Mouse (Mus musculus): ENCODE data around the gene Bcl2l11. TPM values are rescaled to one million over a fixed set of nuclear protein-coding genes. Genes with fewer than 3 reads are reported as not detected.

The Bcl2l11 gene
- polyA plus RNA-seq (2015; fragmentation: Nextera tagmentation; extraction: Ambion mirVana) = 8.8 and 10.1 TPM in 2 replicates

DNA sequence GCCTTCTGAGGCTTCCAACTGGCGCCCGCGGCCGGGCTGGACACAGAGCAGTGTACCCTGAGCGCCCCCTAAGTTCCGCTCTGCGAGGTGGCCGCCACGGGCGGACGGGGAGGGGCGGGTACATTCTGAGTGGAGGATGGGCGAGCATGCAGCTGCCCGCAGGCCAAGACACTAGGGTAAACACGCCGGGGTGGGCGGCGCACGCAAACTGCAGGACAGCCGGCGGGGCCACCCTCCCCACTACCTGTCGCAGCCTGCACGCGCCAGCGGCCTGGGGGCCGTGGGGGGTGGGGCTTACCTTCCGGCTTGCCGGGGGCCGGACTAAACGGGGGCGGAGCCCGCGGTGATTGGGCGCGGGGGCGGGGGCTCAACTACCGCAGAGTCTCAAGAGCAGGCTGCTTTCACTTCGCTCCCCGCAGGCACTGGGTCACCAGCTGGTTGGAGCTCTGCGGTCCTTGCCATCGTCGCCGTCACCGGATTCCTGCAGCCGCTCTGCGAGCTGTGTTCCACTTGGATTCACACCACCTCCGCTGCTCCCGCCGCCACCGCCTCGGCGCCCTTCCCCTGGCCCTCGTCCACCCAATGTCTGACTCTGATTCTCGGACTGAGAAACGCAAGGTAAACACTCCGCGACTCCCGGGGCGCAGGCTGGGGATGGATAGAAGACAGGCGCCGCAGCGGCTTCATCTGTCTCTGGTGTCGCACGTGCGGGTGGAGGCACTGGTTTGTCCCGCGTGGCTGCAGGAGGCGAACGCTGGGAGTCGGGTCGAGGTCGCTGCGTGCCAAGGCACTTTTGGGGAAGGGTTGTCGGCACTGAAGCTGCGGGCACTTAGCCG lies at the start of gene Bcl2l11:
Bcl2l11 (plus strand) TSS at position 404 of the 836 bp plus-strand sequence.
- H3K4me1 ChIP-seq (replicated peaks; ENCODE audit: control insufficient read depth, insufficient read depth, low read length) = peaks cover 45% of the 10 kb centered on the region

DNA sequence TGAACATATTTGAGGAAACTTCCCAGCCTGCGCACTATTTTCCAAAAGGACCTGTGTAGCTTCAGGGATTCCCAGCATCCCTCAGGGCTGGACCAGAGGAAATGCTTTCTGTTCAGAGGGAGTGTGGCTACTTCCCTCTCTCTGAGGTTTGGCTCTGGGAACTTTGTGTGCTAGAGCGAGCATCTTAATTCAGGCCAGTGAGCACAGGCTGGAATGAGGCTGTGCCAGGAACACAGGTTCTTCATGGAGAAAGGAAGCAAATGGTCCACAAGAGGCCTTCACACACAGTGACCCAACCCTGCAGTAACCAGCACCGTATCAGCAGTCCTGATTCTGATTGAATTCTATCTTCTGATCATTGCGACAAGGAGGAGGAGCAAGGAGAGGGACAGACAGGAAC lies 48.9 kb upstream of the Bcl2l11 start:
- no peak overlapping the region for H3K27ac ChIP-seq (ENCODE audit: low read length)
- no peaks in the 10 kb centered on the region for H3K36me3 ChIP-seq (ENCODE audit: control insufficient read depth, insufficient read depth)
- H3K9ac ChIP-seq (replicated peaks; ENCODE audit: low read depth, low read length) = no peak overlapping the region
- no peak overlapping the region for H3K4me2 ChIP-seq (ENCODE audit: low read length)
- no peaks in the 10 kb centered on the region for H3K27me3 ChIP-seq (replicated peaks; ENCODE audit: control insufficient read depth, insufficient read depth, low read length)
- H3K9me3 ChIP-seq (ENCODE audit: control insufficient read depth, low read length) = no peaks in the 10 kb centered on the region
- WGBS = 88% methylated on average over 4 of the region's 4 CpGs
- peaks cover 3% of the 10 kb centered on the region; the same call in 1 of the 2 replicates for H3K4me1 ChIP-seq (replicated peaks; ENCODE audit: control insufficient read depth, insufficient read depth, low read length)
- H3K4me3 ChIP-seq (replicated peaks; ENCODE audit: low read length) = no peak overlapping the region
- no peak for ATAC-seq

More for the DNA sequence above, at the start of gene Bcl2l11:
- under 1% methylated on average over 75 of the region's 76 CpGs for WGBS
- peak within 1 kb of the TSS; percentile 73 for H3K4me3 ChIP-seq (replicated peaks; ENCODE audit: low read length)
- peak; percentile 78 for ATAC-seq
- H3K4me2 ChIP-seq (ENCODE audit: low read length) = peak within 1 kb of the TSS; percentile 100
- H3K27ac ChIP-seq (ENCODE audit: low read length) = no peak within 1 kb of the TSS
- H3K36me3 ChIP-seq (ENCODE audit: control insufficient read depth, insufficient read depth) = no peaks in the 10 kb centered on the region
- peak within 1 kb of the TSS; percentile 62 for H3K9ac ChIP-seq (replicated peaks; ENCODE audit: low read depth, low read length)
- H3K27me3 ChIP-seq (replicated peaks; ENCODE audit: control insufficient read depth, insufficient read depth, low read length) = peaks cover 34% of the 10 kb centered on the region
- H3K9me3 ChIP-seq (ENCODE audit: control insufficient read depth, low read length) = no peaks in the 10 kb centered on the region

DNA sequence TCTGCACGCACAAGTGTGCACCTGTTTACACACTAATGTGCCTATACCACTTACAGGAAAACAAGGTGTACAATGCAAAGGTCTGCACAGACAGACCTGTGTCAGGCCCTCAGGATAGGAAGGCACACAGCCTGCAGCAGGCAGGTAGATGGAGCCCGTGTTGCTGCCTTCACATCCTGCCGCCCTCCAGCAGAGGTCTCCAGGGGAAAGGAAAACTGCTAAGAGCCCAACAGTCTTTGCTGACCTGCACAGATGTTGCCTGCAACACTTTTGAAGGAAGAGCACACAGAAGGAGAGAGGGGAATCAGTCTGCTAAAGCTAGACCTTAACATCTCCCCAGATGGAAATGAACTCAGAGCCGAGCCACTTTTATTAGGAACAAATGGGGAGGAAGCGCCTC lies 47.0 kb upstream of the Bcl2l11 start:
- no peak for ATAC-seq
- Histone ChIP-seq H3K4me1 (replicated peaks; ENCODE audit: control insufficient read depth, insufficient read depth, low read length) (peaks cover 3% of the 10 kb centered on the region; the same call in 1 of the 2 replicates), H3K9me3 (ENCODE audit: control insufficient read depth, low read length) (no peaks in the 10 kb centered on the region), H3K9ac (replicated peaks; ENCODE audit: low read depth, low read length) (no peak overlapping the region), H3K27me3 (replicated peaks; ENCODE audit: control insufficient read depth, insufficient read depth, low read length) (no peaks in the 10 kb centered on the region), H3K27ac (ENCODE audit: low read length) (no peak overlapping the region), H3K36me3 (ENCODE audit: control insufficient read depth, insufficient read depth) (no peaks in the 10 kb centered on the region), H3K4me3 (replicated peaks; ENCODE audit: low read length) (no peak overlapping the region), H3K4me2 (ENCODE audit: low read length) (no peak overlapping the region)
- 46% methylated on average over 5 of the region's 5 CpGs for WGBS

DNA sequence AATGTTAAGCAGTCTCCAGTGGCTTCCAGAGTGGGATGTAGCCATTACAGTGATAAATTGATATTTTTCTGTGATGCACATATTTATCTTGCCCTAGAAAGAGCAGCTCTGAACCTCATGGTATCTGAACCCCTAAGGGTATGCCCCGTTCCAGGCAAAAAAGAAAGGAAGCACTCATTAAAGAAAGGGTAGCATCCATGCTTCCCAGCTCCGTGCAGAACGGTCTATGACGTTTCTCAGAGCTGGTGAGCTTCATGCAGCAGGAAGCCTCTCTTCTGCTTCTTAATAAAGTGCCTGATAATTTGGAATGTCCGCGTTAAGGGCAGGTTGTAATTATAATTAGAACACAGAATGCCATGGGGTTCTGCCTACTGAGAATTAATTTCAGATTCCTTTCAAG lies 46.5 kb upstream of the Bcl2l11 start:
- WGBS = 19% methylated on average over 6 of the region's 6 CpGs

DNA sequence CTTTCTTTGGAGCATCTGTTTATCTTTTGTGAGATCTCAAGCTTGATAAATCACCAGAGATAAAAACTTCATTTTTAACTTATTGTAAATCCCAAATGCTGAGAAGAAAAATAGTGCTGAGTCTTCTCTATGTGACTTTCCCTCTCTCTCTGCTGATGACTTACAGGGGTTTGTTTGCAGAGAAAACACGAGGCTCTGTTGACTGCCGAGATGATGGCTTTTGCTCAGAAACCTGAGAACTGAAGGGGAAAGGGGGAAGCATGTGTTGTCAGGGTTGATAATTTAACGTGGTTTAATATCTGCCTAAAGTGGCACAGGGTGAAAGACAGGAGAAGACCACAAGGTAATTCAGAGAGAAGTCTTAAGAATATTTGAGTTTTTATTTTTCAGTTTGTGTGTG lies 42.0 kb upstream of the Bcl2l11 start:
- no peak overlapping the region for H3K27ac ChIP-seq (ENCODE audit: low read length)
- no peak overlapping the region for H3K4me2 ChIP-seq (ENCODE audit: low read length)
- H3K9me3 ChIP-seq (ENCODE audit: control insufficient read depth, low read length) = no peaks in the 10 kb centered on the region
- WGBS = 56% methylated on average over 3 of the region's 3 CpGs
- H3K4me1 ChIP-seq (replicated peaks; ENCODE audit: control insufficient read depth, insufficient read depth, low read length) = peaks cover 3% of the 10 kb centered on the region; the same call in 1 of the 2 replicates
- H3K9ac ChIP-seq (replicated peaks; ENCODE audit: low read depth, low read length) = no peak overlapping the region
- ATAC-seq = no peak
- no peaks in the 10 kb centered on the region for H3K27me3 ChIP-seq (replicated peaks; ENCODE audit: control insufficient read depth, insufficient read depth, low read length)
- H3K4me3 ChIP-seq (replicated peaks; ENCODE audit: low read length) = no peak overlapping the region
- H3K36me3 ChIP-seq (ENCODE audit: control insufficient read depth, insufficient read depth) = no peaks in the 10 kb centered on the region

More for the DNA sequence above, 46.5 kb upstream of the Bcl2l11 start:
- H3K4me2 ChIP-seq (ENCODE audit: low read length) = peak overlapping the region; percentile 0; the same call in 1 of the 2 replicates
- no peak overlapping the region for H3K9ac ChIP-seq (replicated peaks; ENCODE audit: low read depth, low read length)
- H3K27ac ChIP-seq (ENCODE audit: low read length) = no peak overlapping the region
- no peak for ATAC-seq
- H3K36me3 ChIP-seq (ENCODE audit: control insufficient read depth, insufficient read depth) = no peaks in the 10 kb centered on the region
- H3K4me3 ChIP-seq (replicated peaks; ENCODE audit: low read length) = no peak overlapping the region
- H3K4me1 ChIP-seq (replicated peaks; ENCODE audit: control insufficient read depth, insufficient read depth, low read length) = peaks cover 3% of the 10 kb centered on the region; the same call in 1 of the 2 replicates
- no peaks in the 10 kb centered on the region for H3K27me3 ChIP-seq (replicated peaks; ENCODE audit: control insufficient read depth, insufficient read depth, low read length)
- no peaks in the 10 kb centered on the region for H3K9me3 ChIP-seq (ENCODE audit: control insufficient read depth, low read length)

DNA sequence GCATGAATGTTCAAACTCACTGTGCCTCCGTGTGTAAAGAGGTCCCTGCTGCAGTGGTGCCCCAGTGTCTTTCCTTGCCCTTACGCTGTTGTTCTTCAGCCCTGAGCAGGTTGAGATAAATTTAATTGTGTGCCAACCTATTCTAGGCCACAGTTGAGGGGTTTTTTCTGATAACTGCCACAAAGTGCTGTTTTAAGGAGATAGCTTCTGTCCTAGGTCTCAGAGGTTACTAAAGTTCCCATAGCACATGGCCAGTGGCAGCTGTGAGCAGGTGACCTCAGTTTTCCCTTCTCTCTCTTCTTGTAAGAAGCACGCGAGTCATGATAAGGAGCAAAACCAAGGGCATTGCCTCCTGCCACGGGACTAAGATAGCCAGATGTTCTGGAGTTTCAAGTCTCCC lies 41.2 kb upstream of the Bcl2l11 start:
- Histone ChIP-seq H3K9ac (replicated peaks; ENCODE audit: low read depth, low read length) (no peak overlapping the region), H3K9me3 (ENCODE audit: control insufficient read depth, low read length) (no peaks in the 10 kb centered on the region), H3K27ac (ENCODE audit: low read length) (no peak overlapping the region), H3K36me3 (ENCODE audit: control insufficient read depth, insufficient read depth) (no peaks in the 10 kb centered on the region), H3K4me1 (replicated peaks; ENCODE audit: control insufficient read depth, insufficient read depth, low read length) (no peaks in the 10 kb centered on the region), H3K4me3 (replicated peaks; ENCODE audit: low read length) (no peak overlapping the region), H3K27me3 (replicated peaks; ENCODE audit: control insufficient read depth, insufficient read depth, low read length) (no peaks in the 10 kb centered on the region), H3K4me2 (ENCODE audit: low read length) (no peak overlapping the region)
- no peak for ATAC-seq
- 90% methylated on average over 5 of the region's 5 CpGs for WGBS

DNA sequence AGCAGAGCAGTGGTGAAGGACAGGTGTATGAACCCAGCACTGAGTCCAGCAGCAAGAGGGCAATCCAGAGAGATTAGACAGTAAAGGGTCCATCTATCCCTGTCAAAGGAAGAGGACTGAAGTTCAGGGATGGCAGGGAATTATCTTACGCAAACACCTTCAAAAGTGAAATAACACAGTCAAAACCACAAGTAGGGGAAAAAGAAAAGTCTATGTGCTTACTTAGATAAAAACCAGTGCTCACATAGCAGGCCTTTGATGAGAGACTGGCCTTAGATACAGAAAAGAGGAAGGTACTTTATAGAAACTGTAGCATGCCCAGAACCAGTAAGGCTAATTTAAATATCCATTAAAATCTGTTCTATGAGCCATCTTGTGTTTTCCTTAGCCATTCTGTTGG lies 40.4 kb upstream of the Bcl2l11 start:
- no peaks in the 10 kb centered on the region for H3K9me3 ChIP-seq (ENCODE audit: control insufficient read depth, low read length)
- H3K36me3 ChIP-seq (ENCODE audit: control insufficient read depth, insufficient read depth) = no peaks in the 10 kb centered on the region
- no peak overlapping the region for H3K4me2 ChIP-seq (ENCODE audit: low read length)
- H3K27me3 ChIP-seq (replicated peaks; ENCODE audit: control insufficient read depth, insufficient read depth, low read length) = no peaks in the 10 kb centered on the region
- H3K9ac ChIP-seq (replicated peaks; ENCODE audit: low read depth, low read length) = no peak overlapping the region
- ATAC-seq = no peak
- WGBS = 96% methylated on average over 1 of the region's 1 CpGs
- H3K4me3 ChIP-seq (replicated peaks; ENCODE audit: low read length) = no peak overlapping the region
- no peaks in the 10 kb centered on the region for H3K4me1 ChIP-seq (replicated peaks; ENCODE audit: control insufficient read depth, insufficient read depth, low read length)
- no peak overlapping the region for H3K27ac ChIP-seq (ENCODE audit: low read length)

DNA sequence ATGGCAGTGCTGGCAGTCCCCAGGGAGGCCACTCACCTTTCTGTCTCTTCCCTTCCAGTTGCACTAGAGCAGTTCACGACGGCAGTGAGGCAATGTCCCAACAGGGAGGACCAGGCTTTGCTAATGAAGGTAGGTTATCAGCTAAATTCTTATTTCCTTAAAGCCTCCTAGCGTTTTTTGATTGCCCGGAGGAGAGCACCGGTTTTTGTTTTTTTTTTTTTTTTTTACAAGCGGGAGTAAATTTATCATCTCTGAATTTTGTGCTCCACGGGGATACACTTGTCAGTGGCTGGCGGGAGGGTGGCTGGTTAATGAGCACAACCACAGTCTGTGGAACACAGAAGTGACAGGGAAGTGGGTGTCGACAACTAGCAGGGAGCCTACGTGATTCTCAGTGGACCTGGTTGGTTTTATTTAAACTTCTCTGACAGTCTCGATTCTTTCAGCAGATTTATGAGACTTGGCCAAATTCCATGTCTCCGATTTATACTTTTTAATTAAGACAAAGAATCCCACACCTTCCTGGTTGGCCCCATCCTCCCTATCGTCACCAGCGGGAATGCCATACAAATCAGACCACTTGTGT lies 39.4 kb upstream of the Bcl2l11 start:
- Histone ChIP-seq H3K9ac (replicated peaks; ENCODE audit: low read depth, low read length) (no peak overlapping the region), H3K4me2 (ENCODE audit: low read length) (no peak overlapping the region), H3K27me3 (replicated peaks; ENCODE audit: control insufficient read depth, insufficient read depth, low read length) (no peaks in the 10 kb centered on the region), H3K9me3 (ENCODE audit: control insufficient read depth, low read length) (no peaks in the 10 kb centered on the region), H3K4me3 (replicated peaks; ENCODE audit: low read length) (no peak overlapping the region), H3K36me3 (ENCODE audit: control insufficient read depth, insufficient read depth) (no peaks in the 10 kb centered on the region), H3K4me1 (replicated peaks; ENCODE audit: control insufficient read depth, insufficient read depth, low read length) (no peaks in the 10 kb centered on the region), H3K27ac (ENCODE audit: low read length) (no peak overlapping the region)
- no peak for ATAC-seq
- 62% methylated on average over 14 of the region's 14 CpGs for WGBS

DNA sequence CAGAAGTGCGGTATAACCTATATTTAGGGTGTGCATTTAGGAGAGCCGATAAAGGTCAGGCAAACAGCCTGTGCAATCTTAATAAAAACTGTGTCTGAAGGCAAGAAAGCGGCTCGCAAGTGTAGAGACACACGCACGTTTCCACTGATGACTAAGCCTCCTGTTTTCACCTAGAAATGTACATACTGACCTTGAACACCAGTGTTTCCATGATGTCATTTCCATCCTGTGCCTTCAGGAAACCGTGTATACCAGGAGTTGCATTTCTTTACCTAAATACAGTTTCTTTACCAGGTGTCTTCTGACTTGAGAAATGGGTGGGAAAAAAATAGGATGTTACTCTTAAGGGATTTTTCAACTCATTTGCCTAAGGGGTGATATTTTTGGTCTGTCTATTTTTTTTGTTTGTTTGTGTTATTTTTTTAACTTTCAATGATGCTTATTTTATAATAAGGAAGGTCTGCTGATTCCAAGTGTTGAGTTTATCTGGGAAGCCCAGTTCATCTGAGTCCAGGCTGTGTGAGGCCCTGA lies 38.8 kb upstream of the Bcl2l11 start:
- Histone ChIP-seq H3K9me3 (ENCODE audit: control insufficient read depth, low read length) (no peaks in the 10 kb centered on the region), H3K36me3 (ENCODE audit: control insufficient read depth, insufficient read depth) (no peaks in the 10 kb centered on the region), H3K27ac (ENCODE audit: low read length) (no peak overlapping the region), H3K4me2 (ENCODE audit: low read length) (no peak overlapping the region), H3K4me3 (replicated peaks; ENCODE audit: low read length) (no peak overlapping the region), H3K4me1 (replicated peaks; ENCODE audit: control insufficient read depth, insufficient read depth, low read length) (no peaks in the 10 kb centered on the region), H3K9ac (replicated peaks; ENCODE audit: low read depth, low read length) (no peak overlapping the region), H3K27me3 (replicated peaks; ENCODE audit: control insufficient read depth, insufficient read depth, low read length) (no peaks in the 10 kb centered on the region)
- 83% methylated on average over 7 of the region's 7 CpGs for WGBS
- ATAC-seq = no peak
